Mouse (Mus musculus): ENCODE results near the gene Aplnr. TPM values are rescaled to one million over a fixed set of nuclear protein-coding genes. Genes with fewer than 3 reads are reported as not detected.

Aplnr gene
- total and polyA plus RNA-seq, 3 experiments = not detected

GRCm38 (mm10) chr2:85187582-85188151 is 51.6 kb downstream of the Aplnr start:
- Histone ChIP-seq H3K27ac (ENCODE audit: control insufficient read depth, low read depth, low read length) (no peak overlapping the region), H3K79me2 (ENCODE audit: control insufficient read depth, insufficient read depth, low read length, poor library complexity) (no peaks in the 10 kb centered on the region), H3K9ac (ENCODE audit: control insufficient read depth, low read depth, low read length, poor library complexity, severe bottlenecking) (no peak overlapping the region), H3K4me3 (ENCODE audit: control insufficient read depth in 1 of 2, insufficient read depth in 1 of 2, low read depth in 2 of 2, low read length in 2 of 2) (no peak overlapping the region), H3K4me1 (ENCODE audit: control insufficient read depth in 1 of 2, insufficient read depth in 2 of 2, low read length in 2 of 2) (no peaks in the 10 kb centered on the region), H3K27me3 (ENCODE audit: control insufficient read depth in 1 of 2, insufficient read depth in 2 of 2, low read length in 2 of 2) (no peaks in the 10 kb centered on the region), H3K9me3 (replicated peaks; ENCODE audit: insufficient read depth, low read length) (no peaks in the 10 kb centered on the region), H3K36me3 (ENCODE audit: control insufficient read depth in 1 of 2, insufficient read depth in 2 of 2, low read length in 2 of 2) (no peaks in the 10 kb centered on the region)
- no peak for DNase-seq (ENCODE audit: low read depth, low spot score)
- TF ChIP-seq USF1 (IDR thresholded peaks at IDR 0.05; ENCODE audit: low read depth, low read length) = no peak
- TF ChIP-seq MYC (IDR thresholded peaks at IDR 0.05; ENCODE audit: low read depth, low read length) = no peak
- TF ChIP-seq POLR2AphosphoS5 (IDR thresholded peaks at IDR 0.05; ENCODE audit: borderline replicate concordance, low read depth, low read length) = no peak
- TF ChIP-seq UBTF (IDR thresholded peaks at IDR 0.05; ENCODE audit: borderline replicate concordance, insufficient read depth, low read depth, low read length) = no peak
- TF ChIP-seq TCF12 (IDR thresholded peaks at IDR 0.05; ENCODE audit: low read depth, low read length) = no peak
- TF ChIP-seq ZKSCAN1 (IDR thresholded peaks at IDR 0.05; ENCODE audit: low read depth, low read length) = no peak
- no peak for TF ChIP-seq JUND (IDR thresholded peaks at IDR 0.05; ENCODE audit: low read depth, low read length)
- TF ChIP-seq MAFK (IDR thresholded peaks at IDR 0.05; ENCODE audit: borderline replicate concordance, low read depth, low read length) = no peak
- no peak for TF ChIP-seq KAT2A (conservative IDR thresholded peaks at IDR 0.05; ENCODE audit: low read depth, low read length)
- no peak for TF ChIP-seq HCFC1 (IDR thresholded peaks at IDR 0.05; ENCODE audit: low read depth, low read length)
- no peak for TF ChIP-seq EP300 (IDR thresholded peaks at IDR 0.05; ENCODE audit: low read depth in 1 of 2, low read length in 2 of 2)

Other genes with a start within 250 kb of the Aplnr start
- 0.12 TPM in 1 of 2 replicates, not detected in the other for gene Rtn4rl2, start 249.5 kb upstream of the Aplnr start, total RNA-seq (2012; rRNA removed)
- 1 to 10 TPM in 1 of 2 experiments, not detected in 1; 1.1 TPM for gene Rtn4rl2, start 249.5 kb upstream of the Aplnr start, polyA plus RNA-seq (2012; ENCODE audit: insufficient read depth in 1 of 2, insufficient read length in 2 of 2, low read depth in 1 of 2, low replicate concordance in 2 of 2, missing spikeins in 1 of 2)
- gene Slc43a3, start 199.6 kb upstream of the Aplnr start, total RNA-seq (2012; rRNA removed) = 82.5 and 91.5 TPM in 2 replicates
- 10 to 100 TPM in 1 of 2 experiments, not detected in 1; 90.6 TPM for gene Slc43a3, start 199.6 kb upstream of the Aplnr start, polyA plus RNA-seq (2012; ENCODE audit: insufficient read depth in 1 of 2, insufficient read length in 2 of 2, low read depth in 1 of 2, low replicate concordance in 2 of 2, missing spikeins in 1 of 2)
- 0.42 TPM in 1 of 2 replicates, not detected in the other for gene Prg2, start 155.8 kb upstream of the Aplnr start, total RNA-seq (2012; rRNA removed)
- gene Prg2, start 155.8 kb upstream of the Aplnr start, polyA plus RNA-seq (2012; ENCODE audit: insufficient read depth in 1 of 2, insufficient read length in 2 of 2, low read depth in 1 of 2, low replicate concordance in 2 of 2, missing spikeins in 1 of 2) = under 1 TPM in 1 of 2 experiments, not detected in 1; 0.17 TPM
- gene Prg3, start 148.0 kb upstream of the Aplnr start, total RNA-seq (2012; rRNA removed) = not detected in 2 replicates
- gene Prg3, start 148.0 kb upstream of the Aplnr start, polyA plus RNA-seq (2012; ENCODE audit: insufficient read depth in 1 of 2, insufficient read length in 2 of 2, low read depth in 1 of 2, low replicate concordance in 2 of 2, missing spikeins in 1 of 2) = not detected
- 239 and 256 TPM in 2 replicates for gene Ssrp1, start 99.0 kb upstream of the Aplnr start, total RNA-seq (2012; rRNA removed)
- 100 to 1,000 TPM; 420 to 875 TPM for gene Ssrp1, start 99.0 kb upstream of the Aplnr start, polyA plus RNA-seq (2012; ENCODE audit: insufficient read depth in 1 of 2, insufficient read length in 2 of 2, low read depth in 1 of 2, low replicate concordance in 2 of 2, missing spikeins in 1 of 2)
- gene P2rx3, start 98.8 kb upstream of the Aplnr start, total RNA-seq (2012; rRNA removed) = 0.26 TPM in 1 of 2 replicates, not detected in the other
- gene P2rx3, start 98.8 kb upstream of the Aplnr start, polyA plus RNA-seq (2012; ENCODE audit: insufficient read depth in 1 of 2, insufficient read length in 2 of 2, low read depth in 1 of 2, low replicate concordance in 2 of 2, missing spikeins in 1 of 2) = under 1 TPM in 1 of 2 experiments, not detected in 1; 0.36 TPM
- gene Tnks1bp1, start 88.2 kb upstream of the Aplnr start, total RNA-seq (2012; rRNA removed) = 5.5 and 5.9 TPM in 2 replicates
- gene Tnks1bp1, start 88.2 kb upstream of the Aplnr start, polyA plus RNA-seq (2012; ENCODE audit: insufficient read depth in 1 of 2, insufficient read length in 2 of 2, low read depth in 1 of 2, low replicate concordance in 2 of 2, missing spikeins in 1 of 2) = 1 to 10 TPM in 1 of 2 experiments, not detected in 1; 9.9 TPM
- gene Lrrc55, start 61.0 kb downstream of the Aplnr start, total RNA-seq (2012; rRNA removed) = not detected in 2 replicates
- not detected for gene Lrrc55, start 61.0 kb downstream of the Aplnr start, polyA plus RNA-seq (2012; ENCODE audit: insufficient read depth in 1 of 2, insufficient read length in 2 of 2, low read depth in 1 of 2, low replicate concordance in 2 of 2, missing spikeins in 1 of 2)
- gene Olfr987, start 203.1 kb downstream of the Aplnr start, total RNA-seq (2012; rRNA removed) = not detected in 2 replicates
- not detected for gene Olfr987, start 203.1 kb downstream of the Aplnr start, polyA plus RNA-seq (2012; ENCODE audit: insufficient read depth in 1 of 2, insufficient read length in 2 of 2, low read depth in 1 of 2, low replicate concordance in 2 of 2, missing spikeins in 1 of 2)
- not detected in 2 replicates for gene Olfr988, start 227.0 kb downstream of the Aplnr start, total RNA-seq (2012; rRNA removed)
- not detected for gene Olfr988, start 227.0 kb downstream of the Aplnr start, polyA plus RNA-seq (2012; ENCODE audit: insufficient read depth in 1 of 2, insufficient read length in 2 of 2, low read depth in 1 of 2, low replicate concordance in 2 of 2, missing spikeins in 1 of 2)